Mouse (Mus musculus): ENCODE results near the gene Cdc34b.
A peak's percentile ranks its signal among the peaks of the same experiment; 100 is the strongest.

Cdc34b gene

GRCm38 (mm10) chr11:94735746-94736145 lies 5.8 kb upstream of the Cdc34b start:
- DNase-seq (ENCODE audit: low spot score in 2 of 2), result no peak

GRCm38 (mm10) chr11:94752946-94753713 lies 11.5 kb downstream of the Cdc34b start:
- DNase-seq (ENCODE audit: low spot score in 2 of 2), result no peak

- no peak for DNase-seq (ENCODE audit: low spot score in 2 of 2)
These were observed 18.3 kb downstream of the Cdc34b start for GRCm38 (mm10) chr11:94759916-94760315.

- DNase-seq (ENCODE audit: low spot score in 2 of 2), result no peak
These were observed 18.8 kb downstream of the Cdc34b start for GRCm38 (mm10) chr11:94760364-94760763.

- no peak for DNase-seq (ENCODE audit: low spot score in 2 of 2)
These were observed 19.2 kb downstream of the Cdc34b start for GRCm38 (mm10) chr11:94760799-94761198.

GRCm38 (mm10) chr11:94762281-94762680 lies 20.7 kb downstream of the Cdc34b start:
- no peak for DNase-seq (ENCODE audit: low spot score in 2 of 2)

- no peak for DNase-seq (ENCODE audit: low spot score in 2 of 2)
These were observed 21.2 kb downstream of the Cdc34b start for GRCm38 (mm10) chr11:94762775-94763174.

- DNase-seq (ENCODE audit: low spot score in 2 of 2), result no peak
These were observed 25.7 kb downstream of the Cdc34b start for GRCm38 (mm10) chr11:94767241-94767640.

GRCm38 (mm10) chr11:94772363-94773055 lies 30.9 kb downstream of the Cdc34b start:
- no peak for DNase-seq (ENCODE audit: low spot score in 2 of 2)

- DNase-seq (ENCODE audit: low spot score in 2 of 2), result no peak
These were observed 32.3 kb downstream of the Cdc34b start for GRCm38 (mm10) chr11:94773851-94774250.

GRCm38 (mm10) chr11:94774887-94775497 lies 33.4 kb downstream of the Cdc34b start:
- DNase-seq (ENCODE audit: low spot score in 2 of 2), result no peak

GRCm38 (mm10) chr11:94782603-94783002 lies 41.0 kb downstream of the Cdc34b start, which contains the start of gene Tmem92:
Gene Tmem92 (minus strand): TSS chr11:94782703.
- no peak for DNase-seq (ENCODE audit: low spot score in 2 of 2)

GRCm38 (mm10) chr11:94785247-94785646 lies 43.7 kb downstream of the Cdc34b start:
- peak; percentile 22 to 26 for DNase-seq (ENCODE audit: low spot score in 2 of 2)

- no peak for DNase-seq (ENCODE audit: low spot score in 2 of 2)
These were observed 50.1 kb downstream of the Cdc34b start for GRCm38 (mm10) chr11:94791700-94792099.

Data from natural killer cell, adult 2 months (primary cell).